Mouse (Mus musculus): Measurements from ENCODE around the gene Ahsg. TPM values are rescaled to one million over a fixed set of nuclear protein-coding genes. Genes with fewer than 3 reads are reported as not detected.
A peak's percentile ranks its signal among the peaks of the same experiment; 100 is the strongest.

Gene Ahsg
- total RNA-seq, 2 experiments from 2014 or later: 8.6 to 9.8 TPM

GRCm38 (mm10) chr16:22888835-22889234 lies 2.2 kb upstream of the Ahsg start:
- no peak for DNase-seq

- no peak for DNase-seq
Measured at GRCm38 (mm10) chr16:22889716-22890115, 1.4 kb upstream of the Ahsg start.

GRCm38 (mm10) chr16:22891733-22892154 lies 667 bp downstream of the Ahsg start:
- DNase-seq: no peak

- no peak for DNase-seq
Measured at GRCm38 (mm10) chr16:22894095-22894494, 3.0 kb downstream of the Ahsg start.

GRCm38 (mm10) chr16:22896618-22897017 lies 5.5 kb downstream of the Ahsg start:
- no peak for DNase-seq

- no peak for DNase-seq
Measured at GRCm38 (mm10) chr16:22899346-22899745, 8.3 kb downstream of the Ahsg start.

GRCm38 (mm10) chr16:22899866-22900570 lies 8.9 kb downstream of the Ahsg start:
- DNase-seq: no peak

- DNase-seq: no peak
Measured at GRCm38 (mm10) chr16:22901326-22901725, 10.2 kb downstream of the Ahsg start.

- no peak for DNase-seq
Measured at GRCm38 (mm10) chr16:22909290-22909689, 18.2 kb downstream of the Ahsg start.

- DNase-seq: peak; percentile 22
Measured at GRCm38 (mm10) chr16:22911986-22912385, 20.9 kb downstream of the Ahsg start.

GRCm38 (mm10) chr16:22912886-22913285 lies 21.8 kb downstream of the Ahsg start:
- DNase-seq: no peak

- DNase-seq: no peak
Measured at GRCm38 (mm10) chr16:22914276-22914675, 23.2 kb downstream of the Ahsg start.

- DNase-seq: no peak
Measured at GRCm38 (mm10) chr16:22918034-22918433, 27.0 kb downstream of the Ahsg start, which contains the start of gene Fetub. Fetub (plus strand) TSS chr16:22918334.

GRCm38 (mm10) chr16:22918664-22919312 lies 27.7 kb downstream of the Ahsg start:
- DNase-seq: no peak

GRCm38 (mm10) chr16:22919971-22920854 lies 29.1 kb downstream of the Ahsg start:
- peak; percentile 23 for DNase-seq

GRCm38 (mm10) chr16:22921761-22922160 lies 30.7 kb downstream of the Ahsg start:
- DNase-seq: no peak

- no peak for DNase-seq
Measured at GRCm38 (mm10) chr16:22922433-22922832, 31.4 kb downstream of the Ahsg start.

- DNase-seq: no peak
Measured at GRCm38 (mm10) chr16:22929575-22929974, 38.5 kb downstream of the Ahsg start.

GRCm38 (mm10) chr16:22931431-22932200 lies 40.5 kb downstream of the Ahsg start:
- no peak for DNase-seq

- DNase-seq: no peak
Measured at GRCm38 (mm10) chr16:22937631-22938030, 46.6 kb downstream of the Ahsg start.

- DNase-seq: no peak
Measured at GRCm38 (mm10) chr16:22938541-22938940, 47.5 kb downstream of the Ahsg start.

GRCm38 (mm10) chr16:22939120-22939695 lies 48.1 kb downstream of the Ahsg start:
- DNase-seq: no peak

Data from heart, postnatal 4 days (tissue).